In genomic region chr9:76217178-76217975, GRCm38 (mm10) we compare ENCODE assay signal across 31 mouse cellular contexts. TPM values are rescaled to one million over a fixed set of nuclear protein-coding genes. Genes with fewer than 3 reads are reported as not detected.
DNase-seq lines count a peak whose midpoint lies in the region; ATAC-seq and TF ChIP-seq lines count a peak whose summit lies in the region.
"Had no signal": no experiment of that assay in that cellular context is flagged by ENCODE, and none has a peak within 500 bp of the region (broad histone marks: within the 10 kb centered on the region; RNA-seq: fewer than 3 reads in every experiment).

No protein-coding gene starts in this region.

- no peaks in the 10 kb centered on the region for H3K36me3 ChIP-seq in lung, postnatal 0 days (ENCODE audit: insufficient read depth, low read length)
- H3K36me3 ChIP-seq in midbrain, embryonic 14.5 days (ENCODE audit: control insufficient read depth, insufficient read depth, low read length), result no peaks in the 10 kb centered on the region
- no peaks in the 10 kb centered on the region for H3K36me3 ChIP-seq in forebrain, embryonic 16.5 days (ENCODE audit: control insufficient read depth, insufficient read depth)
- H3K36me3 ChIP-seq: embryonic facial prominence, embryonic 15.5 days; forebrain, embryonic 15.5 days; hindbrain, embryonic 15.5 days; limb, embryonic 15.5 days; liver, embryonic 15.5 days; midbrain, embryonic 12.5 days had no signal

- no peak overlapping the region for H3K9ac ChIP-seq in lung, postnatal 0 days (replicated peaks; ENCODE audit: low read depth)
- H3K9ac ChIP-seq in midbrain, embryonic 14.5 days (replicated peaks; ENCODE audit: low read length), result no peak overlapping the region
- H3K9ac ChIP-seq in forebrain, embryonic 16.5 days (replicated peaks; ENCODE audit: low read depth, low read length), result no peak overlapping the region
- H3K9ac ChIP-seq: embryonic facial prominence, embryonic 15.5 days; forebrain, embryonic 15.5 days; hindbrain, embryonic 15.5 days; limb, embryonic 15.5 days; liver, embryonic 15.5 days; midbrain, embryonic 12.5 days had no signal

- H3K4me1 ChIP-seq in lung, postnatal 0 days (ENCODE audit: insufficient read depth, low read depth, low read length), result no peaks in the 10 kb centered on the region
- H3K4me1 ChIP-seq in midbrain, embryonic 14.5 days (ENCODE audit: control insufficient read depth, insufficient read depth, low read length), result no peaks in the 10 kb centered on the region
- H3K4me1 ChIP-seq in forebrain, embryonic 16.5 days (replicated peaks; ENCODE audit: control insufficient read depth, insufficient read depth, low read length), result no peaks in the 10 kb centered on the region
- H3K4me1 ChIP-seq: embryonic facial prominence, embryonic 15.5 days; forebrain, embryonic 15.5 days; hindbrain, embryonic 15.5 days; limb, embryonic 15.5 days; liver, embryonic 15.5 days; midbrain, embryonic 12.5 days had no signal

- WGBS in lung, postnatal 0 days, result 35% methylated on average over 4 of the region's 4 CpGs
- 83% methylated on average over 4 of the region's 4 CpGs for WGBS in midbrain, embryonic 14.5 days
- WGBS in forebrain, embryonic 16.5 days, result 77% methylated on average over 4 of the region's 4 CpGs

- H3K9me3 ChIP-seq in lung, postnatal 0 days (ENCODE audit: low read length), result no peaks in the 10 kb centered on the region
- H3K9me3 ChIP-seq in midbrain, embryonic 14.5 days (ENCODE audit: control insufficient read depth, low read length), result no peaks in the 10 kb centered on the region
- no peaks in the 10 kb centered on the region for H3K9me3 ChIP-seq in forebrain, embryonic 16.5 days (ENCODE audit: control insufficient read depth, low read length)
- H3K9me3 ChIP-seq: embryonic facial prominence, embryonic 15.5 days; forebrain, embryonic 15.5 days; hindbrain, embryonic 15.5 days; limb, embryonic 15.5 days; liver, embryonic 15.5 days; midbrain, embryonic 12.5 days had no signal

- H3K4me3 ChIP-seq in lung, postnatal 0 days (ENCODE audit: low read depth, low read length), result no peak overlapping the region
- no peak overlapping the region for H3K4me3 ChIP-seq in midbrain, embryonic 14.5 days (replicated peaks; ENCODE audit: low read depth, low read length)
- no peak overlapping the region for H3K4me3 ChIP-seq in forebrain, embryonic 16.5 days (replicated peaks; ENCODE audit: low read length)
- H3K4me3 ChIP-seq: embryonic facial prominence, embryonic 15.5 days; forebrain, embryonic 15.5 days; hindbrain, embryonic 15.5 days; limb, embryonic 15.5 days; liver, embryonic 15.5 days; midbrain, embryonic 12.5 days had no signal

- H3K27ac ChIP-seq in lung, postnatal 0 days (ENCODE audit: low read length), result no peak overlapping the region
- H3K27ac ChIP-seq in midbrain, embryonic 14.5 days (replicated peaks; ENCODE audit: low read depth, low read length), result no peak overlapping the region
- H3K27ac ChIP-seq in forebrain, embryonic 16.5 days (ENCODE audit: low read length), result no peak overlapping the region
- H3K27ac ChIP-seq: embryonic facial prominence, embryonic 15.5 days; forebrain, embryonic 15.5 days; hindbrain, embryonic 15.5 days; limb, embryonic 15.5 days; liver, embryonic 15.5 days; midbrain, embryonic 12.5 days; stomach, postnatal 0 days had no signal

- no peak for TF ChIP-seq CTCF in lung, postnatal 0 days (IDR thresholded peaks at IDR 0.05)

- H3K4me2 ChIP-seq in lung, postnatal 0 days (replicated peaks; ENCODE audit: low read depth, low read length), result no peak overlapping the region
- H3K4me2 ChIP-seq in midbrain, embryonic 14.5 days (ENCODE audit: low read length), result no peak overlapping the region
- H3K4me2 ChIP-seq in forebrain, embryonic 16.5 days (ENCODE audit: low read length), result no peak overlapping the region
- H3K4me2 ChIP-seq: embryonic facial prominence, embryonic 15.5 days; forebrain, embryonic 15.5 days; heart, embryonic 11.5 days; hindbrain, embryonic 15.5 days; limb, embryonic 15.5 days; liver, embryonic 15.5 days; midbrain, embryonic 12.5 days had no signal

- no peak for ATAC-seq in lung, postnatal 0 days
- no peak for ATAC-seq in midbrain, embryonic 14.5 days (ENCODE audit: low FRiP score, low TSS enrichment)
- ATAC-seq in forebrain, embryonic 16.5 days, result no peak
- ATAC-seq: CD4-positive, CD25-positive, alpha-beta regulatory T cell, adult 4 months; forebrain, embryonic 15.5 days had no signal

- peak; percentile 28 for DNase-seq in adrenal gland, postnatal 10 days
- no peak for DNase-seq in adrenal gland, postnatal 25 days
- peak; percentile 56 for DNase-seq in lung, postnatal 0 days (ENCODE audit: low spot score)
- no peak for DNase-seq in lung, adult 18-20 months
- peak; percentile 17 for DNase-seq in cerebellum, adult 9-11 months
- DNase-seq in midbrain, embryonic 14.5 days, result no peak
- DNase-seq: gastrocnemius, postnatal 10 days; heart, adult 11 months; kidney, adult 2 months; kidney, postnatal 10 days; left cerebral cortex, postnatal 4 days had no signal

- no peak for TF ChIP-seq EP300 in lung, postnatal 0 days (IDR thresholded peaks at IDR 0.05)

- no peaks in the 10 kb centered on the region for H3K27me3 ChIP-seq in lung, postnatal 0 days (replicated peaks; ENCODE audit: insufficient read depth, low read length)
- H3K27me3 ChIP-seq in midbrain, embryonic 14.5 days (ENCODE audit: control insufficient read depth, insufficient read depth, low read length), result no peaks in the 10 kb centered on the region
- H3K27me3 ChIP-seq in forebrain, embryonic 16.5 days (replicated peaks; ENCODE audit: control insufficient read depth, insufficient read depth, low read length), result no peaks in the 10 kb centered on the region
- H3K27me3 ChIP-seq: embryonic facial prominence, embryonic 15.5 days; forebrain, embryonic 15.5 days; hindbrain, embryonic 15.5 days; limb, embryonic 15.5 days; liver, embryonic 15.5 days; midbrain, embryonic 12.5 days had no signal

RNA-seq across cellular contexts. Expression of gene Gfral, which starts 3.9 kb away (rescaled TPM):
- not detected for total RNA-seq in adrenal gland, postnatal 10 days (2021)
- not detected in 2 replicates for total RNA-seq in adrenal gland, postnatal 25 days (2021)
- not detected in 2 replicates for polyA plus RNA-seq in lung, postnatal 0 days (2015; fragmentation: Nextera tagmentation; extraction: Ambion mirVana)
- not detected in 2 replicates for polyA plus RNA-seq in midbrain, embryonic 14.5 days (2014; fragmentation: Nextera tagmentation; extraction: Ambion mirVana)
- polyA plus RNA-seq in forebrain, embryonic 16.5 days (2015; fragmentation: Nextera tagmentation; extraction: Ambion mirVana), result not detected in 2 replicates
- total RNA-seq: common myeloid progenitor, adult 5-6 weeks; gastrocnemius, postnatal 10 days; hematopoietic stem cell, adult 5-6 weeks; left cerebral cortex, adult 8-10 months; left cerebral cortex, postnatal 4 days; megakaryocyte, adult 5-6 weeks; monocyte, adult 5-6 weeks had no signal
- polyA plus RNA-seq: CD4-positive, CD25-positive, alpha-beta regulatory T cell, adult 4 months; embryonic facial prominence, embryonic 15.5 days; forebrain, embryonic 15.5 days; heart, embryonic 11.5 days; heart, postnatal 0 days; hindbrain, embryonic 15.5 days; intestine, embryonic 14.5 days; kidney, adult 2 months; limb, embryonic 15.5 days; liver, embryonic 15.5 days; midbrain, embryonic 12.5 days; neural tube, embryonic 11.5 days; small intestine, adult 2 months; stomach, postnatal 0 days; urinary bladder, adult 2 months had no signal

Comparison
In these comparisons a context has a peak if more than half of its experiments do, and no peak if none do; other contexts are left out.
1. DNase-seq: peak in adrenal gland, postnatal 10 days (single experiment), lung, postnatal 0 days (single experiment) and cerebellum, adult 9-11 months (single experiment); none in adrenal gland, postnatal 25 days (single experiment), lung, adult 18-20 months (0 of 2) and midbrain, embryonic 14.5 days (single experiment).